Mouse (Mus musculus) CH12.LX (cell line): ENCODE data around the gene Dscam. TPM values are rescaled to one million over a fixed set of nuclear protein-coding genes. Genes with fewer than 3 reads are reported as not detected.

ENCODE experiments used
- DNase-seq: peaks from one replicate; pipeline ENCODE4 v3.0.0-alpha.2; 2013; ENCODE audit errors: extremely low read depth
- H3K27ac ChIP-seq: 2 replicates; pipeline ENCODE4 v1.5.1; 2012; ENCODE audit warnings: low read depth, mild to moderate bottlenecking, control low read depth, moderate library complexity; ENCODE audit not compliant: insufficient read depth
- H3K27me3 ChIP-seq: replicated peaks from 2 replicates; pipeline ENCODE3; 2012; ENCODE audit warnings: inconsistent platforms
- H3K36me3 ChIP-seq, 2 experiments: replicated peaks in 1 of 2; 2 replicates each; pipeline versions ENCODE3 to v1.6.1; 2012; ENCODE audit warnings: inconsistent platforms in 1 of 2, low read length in 1 of 2, mild to moderate bottlenecking in 1 of 2, mixed read lengths in 1 of 2, moderate library complexity in 1 of 2; ENCODE audit not compliant: control insufficient read depth in 1 of 2, insufficient read depth in 1 of 2
- H3K4me1 ChIP-seq, 2 experiments: 2 replicates each; pipeline ENCODE4 v1.6.1; 2012; ENCODE audit warnings: inconsistent platforms in 1 of 2, moderate library complexity in 1 of 2; ENCODE audit not compliant: insufficient read depth in 2 of 2, control insufficient read depth in 1 of 2
- H3K4me2 ChIP-seq: 2 replicates; pipeline ENCODE4 v1.6.1; 2012; ENCODE audit warnings: low read depth, mild to moderate bottlenecking, control low read depth; ENCODE audit not compliant: poor library complexity, insufficient read depth, severe bottlenecking
- H3K4me3 ChIP-seq, 3 experiments: fragments of 150-350 bp in 1 of 3; sonication (generic) in 1 of 3; replicated peaks in 1 of 3; 2 replicates each; pipeline versions ENCODE3 to v1.5.1; 2011 to 2012; ENCODE audit warnings: low read depth in 2 of 3, low read length in 2 of 3, mild to moderate bottlenecking in 2 of 3, moderate library complexity in 2 of 3, control low read depth in 1 of 3, improper control_type of control experiment in 1 of 3, inconsistent platforms in 1 of 3, mixed read lengths in 1 of 3; ENCODE audit not compliant: poor library complexity in 1 of 3
- H3K79me2 ChIP-seq: replicated peaks from 2 replicates; pipeline ENCODE4 v1.6.1; 2012; ENCODE audit warnings: mild to moderate bottlenecking, moderate library complexity; ENCODE audit not compliant: control insufficient read depth, poor library complexity, insufficient read depth, severe bottlenecking; ENCODE audit errors: extremely low read depth
- H3K9ac ChIP-seq: 2 replicates; pipeline ENCODE4 v1.6.1; 2012; ENCODE audit warnings: low read depth, mild to moderate bottlenecking, control low read depth, moderate library complexity; ENCODE audit not compliant: insufficient read depth
- H3K9me3 ChIP-seq: replicated peaks from 2 replicates; pipeline ENCODE3; 2012; ENCODE audit warnings: low read length, inconsistent platforms, mixed read lengths
- BHLHE40 ChIP-seq: IDR thresholded peaks from 2 replicates; pipeline ENCODE4 v1.6.1; 2011; ENCODE audit warnings: mild to moderate bottlenecking, low read depth, low read length, improper control_type of control experiment
- CHD1 ChIP-seq: IDR thresholded peaks from 2 replicates; pipeline ENCODE4 v1.6.1; 2012; ENCODE audit warnings: low read depth, low read length, improper control_type of control experiment, inconsistent platforms
- CHD2 ChIP-seq: IDR thresholded peaks from 2 replicates; pipeline ENCODE4 v1.6.1; 2011; ENCODE audit warnings: low read length, improper control_type of control experiment
- CTCF ChIP-seq, 2 experiments: IDR thresholded peaks in 1 of 2; conservative IDR thresholded peaks in 1 of 2; 2 replicates each; pipeline ENCODE4 v1.5.1; 2011 to 2012; ENCODE audit warnings: low read depth in 2 of 2, low read length in 2 of 2, improper control_type of control experiment in 1 of 2, inconsistent platforms in 1 of 2, mild to moderate bottlenecking in 1 of 2, moderate library complexity in 1 of 2
- ELF1 ChIP-seq: IDR thresholded peaks from 2 replicates; pipeline ENCODE4 v1.6.1; 2014; ENCODE audit warnings: low read depth, mild to moderate bottlenecking, inconsistent platforms, low read length, improper control_type of control experiment
- EP300 ChIP-seq: IDR thresholded peaks from 2 replicates; pipeline ENCODE4 v1.6.1; 2011; ENCODE audit warnings: low read length, improper control_type of control experiment
- ETS1 ChIP-seq: conservative IDR thresholded peaks from 2 replicates; pipeline ENCODE4 v1.6.1; 2012; ENCODE audit warnings: low read depth, mild to moderate bottlenecking, inconsistent platforms, low read length, improper control_type of control experiment, moderate library complexity
- GABPA ChIP-seq: IDR thresholded peaks from 2 replicates; pipeline ENCODE4 v1.6.1; 2012; ENCODE audit warnings: low read depth, low read length, improper control_type of control experiment, inconsistent platforms; ENCODE audit not compliant: insufficient replicate concordance
- HCFC1 ChIP-seq: IDR thresholded peaks from 2 replicates; pipeline ENCODE4 v1.6.1; 2012; ENCODE audit warnings: low read depth, mild to moderate bottlenecking, inconsistent platforms, low read length, improper control_type of control experiment
- IRF4 ChIP-seq: IDR thresholded peaks from 2 replicates; pipeline ENCODE4 v1.6.1; 2014; ENCODE audit warnings: low read depth, mild to moderate bottlenecking, inconsistent platforms, low read length, improper control_type of control experiment
- JUN ChIP-seq: IDR thresholded peaks from 2 replicates; pipeline ENCODE4 v1.6.1; 2011; ENCODE audit warnings: low read depth, mild to moderate bottlenecking, low read length, improper control_type of control experiment, moderate library complexity; ENCODE audit not compliant: insufficient read depth
- KAT2A ChIP-seq: IDR thresholded peaks from 2 replicates; pipeline ENCODE4 v1.6.1; 2012; ENCODE audit warnings: low read length, improper control_type of control experiment, inconsistent platforms; ENCODE audit not compliant: insufficient replicate concordance
- MAFK ChIP-seq: IDR thresholded peaks from 2 replicates; pipeline ENCODE4 v1.6.1; 2011; ENCODE audit warnings: low read length, improper control_type of control experiment; ENCODE audit not compliant: insufficient replicate concordance
- MAX ChIP-seq: IDR thresholded peaks from 2 replicates; pipeline ENCODE4 v1.6.1; 2011; ENCODE audit warnings: low read length, improper control_type of control experiment
- MAZ ChIP-seq: IDR thresholded peaks from 2 replicates; pipeline ENCODE4 v1.6.1; 2012; ENCODE audit warnings: low read depth, mild to moderate bottlenecking, inconsistent platforms, low read length, improper control_type of control experiment, moderate library complexity
- MEF2A ChIP-seq: IDR thresholded peaks from 2 replicates; pipeline ENCODE4 v1.6.1; 2014; ENCODE audit warnings: low read depth, mild to moderate bottlenecking, inconsistent platforms, low read length, improper control_type of control experiment, borderline replicate concordance
- MXI1 ChIP-seq: IDR thresholded peaks from 2 replicates; pipeline ENCODE4 v1.6.1; 2011; ENCODE audit warnings: mild to moderate bottlenecking, low read depth, low read length, improper control_type of control experiment
- MYC ChIP-seq: IDR thresholded peaks from 2 replicates; pipeline ENCODE4 v1.6.1; 2011; ENCODE audit warnings: low read depth, mild to moderate bottlenecking, improper control_type of control experiment, low read length
- PAX5 ChIP-seq: IDR thresholded peaks from 2 replicates; pipeline ENCODE4 v1.6.1; 2012; ENCODE audit warnings: low read length, inconsistent platforms, mixed read lengths
- POLR2A ChIP-seq: IDR thresholded peaks from 2 replicates; pipeline ENCODE4 v1.6.1; 2011; ENCODE audit warnings: low read depth, mild to moderate bottlenecking, improper control_type of control experiment, low read length
- POLR2AphosphoS2 ChIP-seq: IDR thresholded peaks from 2 replicates; pipeline ENCODE4 v1.6.1; 2011; ENCODE audit warnings: low read depth, low read length, improper control_type of control experiment
- RAD21 ChIP-seq: IDR thresholded peaks from 2 replicates; pipeline ENCODE4 v1.6.1; 2011; ENCODE audit warnings: low read depth, mild to moderate bottlenecking, low read length, improper control_type of control experiment, moderate library complexity
- RCOR1 ChIP-seq: conservative IDR thresholded peaks from 2 replicates; pipeline ENCODE4 v1.6.1; 2012; ENCODE audit warnings: low read depth, mild to moderate bottlenecking, inconsistent platforms, low read length, improper control_type of control experiment
- SIN3A ChIP-seq: IDR thresholded peaks from 2 replicates; pipeline ENCODE4 v1.6.1; 2012; ENCODE audit warnings: low read length, improper control_type of control experiment, inconsistent platforms
- SMC3 ChIP-seq: IDR thresholded peaks from 2 replicates; pipeline ENCODE4 v1.6.1; 2011; ENCODE audit warnings: low read depth, low read length, improper control_type of control experiment
- TBP ChIP-seq: conservative IDR thresholded peaks from 2 replicates; pipeline ENCODE4 v1.6.1; 2011; ENCODE audit warnings: low read depth, low read length, improper control_type of control experiment
- TCF12 ChIP-seq: IDR thresholded peaks from 2 replicates; pipeline ENCODE4 v1.6.1; 2014; ENCODE audit warnings: low read depth, mild to moderate bottlenecking, inconsistent platforms, low read length, improper control_type of control experiment
- UBTF ChIP-seq: IDR thresholded peaks from 2 replicates; pipeline ENCODE4 v1.6.1; 2012; ENCODE audit warnings: low read depth, mild to moderate bottlenecking, inconsistent platforms, low read length, improper control_type of control experiment, moderate library complexity
- USF1 ChIP-seq: IDR thresholded peaks from 2 replicates; pipeline ENCODE4 v1.6.1; 2014; ENCODE audit warnings: low read depth, mild to moderate bottlenecking, inconsistent platforms, low read length, improper control_type of control experiment
- USF2 ChIP-seq: conservative IDR thresholded peaks from 2 replicates; pipeline ENCODE4 v1.6.1; 2011; ENCODE audit warnings: low read depth, low read length, improper control_type of control experiment
- ZC3H11A ChIP-seq: IDR thresholded peaks from 2 replicates; pipeline ENCODE4 v1.6.1; 2012; ENCODE audit warnings: low read depth, mild to moderate bottlenecking, inconsistent platforms, low read length, improper control_type of control experiment
- ZKSCAN1 ChIP-seq: IDR thresholded peaks from 2 replicates; pipeline ENCODE4 v1.6.1; 2012; ENCODE audit warnings: low read depth, inconsistent platforms, low read length, improper control_type of control experiment, borderline replicate concordance
- ZMIZ1 ChIP-seq: IDR thresholded peaks from 2 replicates; pipeline ENCODE4 v1.6.1; 2012; ENCODE audit warnings: low read depth, mild to moderate bottlenecking, inconsistent platforms, low read length, improper control_type of control experiment
- ZNF384 ChIP-seq: IDR thresholded peaks from 2 replicates; pipeline ENCODE4 v1.6.1; 2012; ENCODE audit warnings: low read depth, low read length, improper control_type of control experiment, inconsistent platforms
- dilution Hi-C: fragments of 300-500 bp; cut with MboI; formaldehyde crosslinking; loops from 2 replicates; pipeline ENCODE4 v1.14.3; 2020; ENCODE audit warnings: low sequenced_read_pairs; ENCODE audit not compliant: extremely low pct_unique_long_range_greater_than_20kb, extremely low pct_ligation_motif_present
- in situ Hi-C: fragments of 300-500 bp; cut with MboI; formaldehyde crosslinking; loops from 3 replicates; pipeline ENCODE4 v1.14.3; 2019; ENCODE audit warnings: low sequenced_read_pairs, low pct_ligation_motif_present, low pct_unique_long_range_greater_than_20kb, mixed read lengths
- polyA plus RNA-seq: library from polyadenylated mRNA; unstranded; fragments of >175 nt; gene quantifications from 2 replicates; pipeline ENCODE4 v1.2.1, GENCODE M21; 2012; ENCODE audit warnings: low read depth; ENCODE audit not compliant: insufficient read length
- total RNA-seq, 2 experiments: library from RNA; depleted of rRNA; stranded (reverse); fragments of 300-350 nt in 1 of 2; fragments of >200 nt in 1 of 2; gene quantifications; 2 replicates each; pipeline ENCODE4 v1.2.3; 2012 to 2014

The Dscam gene
- total and polyA plus RNA-seq, 3 experiments = under 0.01 to 0.39 (median 0.12) TPM

- Histone ChIP-seq H3K36me3 (no peaks in the 10 kb centered on the region), H3K4me3 (no peak overlapping the region), H3K4me1 (peaks cover 0 to 9% of the 10 kb centered on the region in 2 experiments; a peak in 2 of 4 replicates), H3K4me2 (no peak overlapping the region), H3K79me2 (no peaks in the 10 kb centered on the region), H3K27me3 (no peaks in the 10 kb centered on the region), H3K9me3 (no peaks in the 10 kb centered on the region), H3K9ac (no peak overlapping the region), H3K27ac (no peak overlapping the region)
- in situ Hi-C loops = no loop called here
- dilution Hi-C loops = no loop called here
- TF ChIP-seq CTCF (conservative IDR thresholded peaks at IDR 0.05 in 1 of 2, IDR thresholded peaks at IDR 0.05 in 1 of 2; ENCODE audit: low read depth in 2 of 2, low read length in 2 of 2) (peak in 1 of 2 experiments; percentile 10; a peak in 1 of 4 replicates), TBP (no peak)
- DNase-seq = no peak
Observed at GRCm38 (mm10) chr16:96855060-96855459, 315.5 kb downstream of the Dscam start.

GRCm38 (mm10) chr16:96852383-96852782, 318.2 kb downstream of the Dscam start:
- H3K79me2 ChIP-seq = no peaks in the 10 kb centered on the region
- no peak overlapping the region for H3K27ac ChIP-seq
- peak; percentile 62 for DNase-seq
- no peaks in the 10 kb centered on the region for H3K27me3 ChIP-seq
- H3K4me3 ChIP-seq = no peak overlapping the region
- H3K9ac ChIP-seq = no peak overlapping the region
- H3K36me3 ChIP-seq = no peaks in the 10 kb centered on the region
- H3K4me2 ChIP-seq = no peak overlapping the region
- H3K4me1 ChIP-seq = peaks cover 0 to 9% of the 10 kb centered on the region in 2 experiments; a peak in 2 of 4 replicates
- H3K9me3 ChIP-seq = no peaks in the 10 kb centered on the region
- in situ Hi-C loops (loop anchor here (5.0 kb wide), 1 partner anchor 415 kb away; no protein-coding TSS in a partner anchor), dilution Hi-C loops (no loop called here)
- TF ChIP-seq USF1 (no peak), ZKSCAN1 (no peak), USF2 (no peak), JUN (no peak), KAT2A (no peak), MAZ (no peak), ZC3H11A (no peak), ELF1 (0 out of 2 replicates have a peak, but pooled peaks have one; percentile 8), RAD21 (peak; percentile 80), ETS1 (no peak), PAX5 (no peak), TCF12 (no peak), EP300 (no peak), RCOR1 (no peak), ZMIZ1 (no peak), IRF4 (peak; percentile 35; the same call in 1 of the 2 replicates), UBTF (no peak), HCFC1 (no peak), CHD2 (no peak), MEF2A (no peak), MAX (no peak), GABPA (no peak), SMC3 (peak; percentile 57), POLR2A (no peak), SIN3A (no peak), MAFK (no peak), MYC (no peak), ZNF384 (no peak), MXI1 (no peak), CTCF (conservative IDR thresholded peaks at IDR 0.05 in 1 of 2, IDR thresholded peaks at IDR 0.05 in 1 of 2; ENCODE audit: low read depth in 2 of 2, low read length in 2 of 2) (peak; percentile 80 to 91), CHD1 (no peak), BHLHE40 (no peak), POLR2AphosphoS2 (no peak)
